Mouse (Mus musculus): ENCODE results near the gene Rev3l.

DNA sequence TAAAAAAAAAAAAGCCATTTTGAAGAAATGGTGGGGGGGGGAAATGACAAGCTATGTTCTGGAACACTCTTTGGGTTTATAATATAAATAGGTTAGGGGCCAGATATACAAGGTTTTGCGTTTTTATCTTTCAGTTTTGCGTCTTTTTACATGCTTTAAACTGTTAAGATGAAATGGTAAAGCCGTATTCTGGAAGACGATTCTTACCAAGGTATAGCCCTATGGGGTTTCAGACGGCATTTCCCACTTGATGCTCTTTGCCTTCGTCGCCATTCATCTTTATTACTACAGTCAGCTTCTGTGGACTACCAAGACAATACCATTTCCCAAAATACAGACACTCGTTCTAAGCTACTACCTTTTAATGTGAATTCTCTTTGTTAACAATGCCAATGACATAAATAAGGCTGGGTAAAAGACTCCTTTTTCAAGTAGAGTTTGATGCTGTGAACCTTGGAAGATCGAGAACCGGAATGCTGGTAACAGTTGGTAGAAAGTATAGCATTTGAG is 1.6 kb downstream of the Rev3l start:
- TF ChIP-seq POLR2A (IDR thresholded peaks at IDR 0.05; ENCODE audit: control insufficient read depth in 1 of 2, insufficient read depth in 1 of 2, low read depth in 1 of 2, low read length in 2 of 2, poor library complexity in 1 of 2) (no peak), MAFK (IDR thresholded peaks at IDR 0.05; ENCODE audit: borderline replicate concordance, low read depth, low read length) (no peak), CTCF (IDR thresholded peaks at IDR 0.05 in 2 of 3, conservative IDR thresholded peaks at IDR 0.05 in 1 of 3; ENCODE audit: control insufficient read depth in 1 of 3, insufficient read depth in 1 of 3, low read depth in 2 of 3, low read length in 3 of 3, poor library complexity in 1 of 3, severe bottlenecking in 1 of 3) (no peak), ZMIZ1 (IDR thresholded peaks at IDR 0.05; ENCODE audit: low read depth, low read length) (no peak), MAZ (IDR thresholded peaks at IDR 0.05; ENCODE audit: low read depth, low read length) (no peak), HCFC1 (IDR thresholded peaks at IDR 0.05; ENCODE audit: low read depth, low read length) (no peak)

Measured in MEL (cell line).